Mouse (Mus musculus) neural tube, embryonic 11.5 days (tissue): Measurements from ENCODE around the gene Rora. TPM values are rescaled to one million over a fixed set of nuclear protein-coding genes. Genes with fewer than 3 reads are reported as not detected.

ENCODE experiments used
- ATAC-seq: fragments of 200-750 bp; cut with Nextera tagmentation; 2 replicates; pipeline ENCODE4 v1.8.0; 2017; ENCODE audit warnings: moderate number of reproducible peaks, mild to moderate bottlenecking, moderate TSS enrichment, moderate library complexity; ENCODE audit not compliant: insufficient read depth, low FRiP score, low TSS enrichment
- DNase-seq: peaks from one replicate; pipeline ENCODE4 v3.0.0-alpha.2; 2015; ENCODE audit warnings: low spot score
- H3K27ac ChIP-seq: fragments of 300-500 bp; sonication (generic); 2 replicates; pipeline ENCODE4 v1.5.1; 2014; ENCODE audit warnings: low read depth, mild to moderate bottlenecking, low read length
- H3K27me3 ChIP-seq: fragments of 300-500 bp; sonication (generic); 2 replicates; pipeline ENCODE4 v1.6.1; 2014; ENCODE audit warnings: mild to moderate bottlenecking, low read length, mixed read lengths; ENCODE audit not compliant: control insufficient read depth, insufficient read depth
- H3K36me3 ChIP-seq: fragments of 300-500 bp; sonication (generic); 2 replicates; pipeline ENCODE4 v1.6.1; 2014; ENCODE audit warnings: mild to moderate bottlenecking, low read length, moderate library complexity, mixed read lengths; ENCODE audit not compliant: control insufficient read depth, insufficient read depth
- H3K4me1 ChIP-seq: fragments of 300-500 bp; sonication (generic); 2 replicates; pipeline ENCODE4 v1.6.1; 2014; ENCODE audit warnings: low read length, mixed read lengths; ENCODE audit not compliant: control insufficient read depth, insufficient read depth
- H3K4me2 ChIP-seq: fragments of 300-500 bp; sonication (generic); 2 replicates; pipeline ENCODE4 v1.6.1; 2014; ENCODE audit warnings: low read depth, mild to moderate bottlenecking, moderate library complexity
- H3K4me3 ChIP-seq: fragments of 300-500 bp; sonication (generic); 2 replicates; pipeline ENCODE4 v1.5.1; 2014; ENCODE audit warnings: low read depth, low read length
- H3K9ac ChIP-seq: fragments of 300-500 bp; sonication (generic); 2 replicates; pipeline ENCODE4 v1.6.1; 2014; ENCODE audit warnings: mild to moderate bottlenecking, low read length
- H3K9me3 ChIP-seq: fragments of 300-500 bp; sonication (generic); 2 replicates; pipeline ENCODE4 v1.6.1; 2016; ENCODE audit warnings: low read length; ENCODE audit not compliant: control insufficient read depth
- WGBS: fragments of 180-500 bp; shearing (Covaris S2); extraction: QIAGEN DNeasy Blood & Tissue Kit; methylation state at CpG from one replicate; pipeline ENCODE4 v1.1.7; 2014; 5-methylcytosine and 5-hydroxymethylcytosine counted together
- polyA plus RNA-seq: library from polyadenylated mRNA; unstranded; fragments of >200 nt; fragmentation: Nextera tagmentation; extraction: Ambion mirVana; gene quantifications from 2 replicates; pipeline ENCODE4 v1.2.1, GENCODE M21; 2014

Rora gene
- polyA plus RNA-seq, 1 experiment from 2014 or later, result 3.2 TPM

- Histone ChIP-seq H3K27me3 (no peaks in the 10 kb centered on the region), H3K27ac (no peak overlapping the region), H3K4me3 (no peak overlapping the region), H3K9me3 (no peaks in the 10 kb centered on the region), H3K4me1 (no peaks in the 10 kb centered on the region), H3K36me3 (no peaks in the 10 kb centered on the region), H3K4me2 (no peak overlapping the region), H3K9ac (no peak overlapping the region)
- DNase-seq (no peak), ATAC-seq (no peak)
- WGBS, result 80% methylated on average over 4 of the region's 4 CpGs
Measured at GRCm38 (mm10) chr9:69333654-69334053, 680.1 kb downstream of the Rora start.

GRCm38 (mm10) chr9:69334106-69334505, 680.5 kb downstream of the Rora start:
- Histone ChIP-seq H3K36me3 (no peaks in the 10 kb centered on the region), H3K27me3 (no peaks in the 10 kb centered on the region), H3K9me3 (no peaks in the 10 kb centered on the region), H3K4me3 (no peak overlapping the region), H3K4me1 (no peaks in the 10 kb centered on the region), H3K4me2 (no peak overlapping the region), H3K27ac (no peak overlapping the region), H3K9ac (no peak overlapping the region)
- ATAC-seq (no peak), DNase-seq (no peak)
- 76% methylated on average over 8 of the region's 8 CpGs for WGBS

GRCm38 (mm10) chr9:69336063-69336462, 682.5 kb downstream of the Rora start:
- DNase-seq (no peak), ATAC-seq (no peak)
- Histone ChIP-seq H3K4me1 (no peaks in the 10 kb centered on the region), H3K27me3 (no peaks in the 10 kb centered on the region), H3K9me3 (no peaks in the 10 kb centered on the region), H3K9ac (no peak overlapping the region), H3K4me3 (no peak overlapping the region), H3K36me3 (no peaks in the 10 kb centered on the region), H3K4me2 (no peak overlapping the region), H3K27ac (no peak overlapping the region)
- 85% methylated on average over 6 of the region's 6 CpGs for WGBS

DNA sequence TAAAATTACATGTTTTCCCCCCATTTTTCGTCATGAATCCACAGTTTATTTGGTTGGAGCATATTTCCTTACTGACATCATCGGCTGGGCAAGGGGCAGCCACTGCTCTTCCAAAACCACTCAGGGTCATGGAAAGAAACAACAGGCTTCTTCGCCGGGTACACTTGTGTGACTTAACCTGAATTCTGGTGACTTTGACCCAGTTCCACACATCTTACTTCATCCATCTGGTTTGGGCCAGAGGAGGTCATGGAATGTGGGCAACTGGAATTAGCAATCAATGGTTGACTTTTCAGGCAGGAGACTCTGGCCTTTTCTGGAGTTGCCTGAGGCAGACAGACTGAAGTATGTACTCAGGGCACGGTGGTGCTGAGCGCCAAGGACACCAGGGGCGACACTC, 685.6 kb downstream of the Rora start:
- DNase-seq (no peak), ATAC-seq (no peak)
- H3K4me1 ChIP-seq, result no peaks in the 10 kb centered on the region

GRCm38 (mm10) chr9:69339829-69340228, 686.2 kb downstream of the Rora start:
- DNase-seq (no peak), ATAC-seq (no peak)
- no peak overlapping the region for H3K9ac ChIP-seq
- H3K9me3 ChIP-seq, result no peaks in the 10 kb centered on the region
- H3K4me3 ChIP-seq, result no peak overlapping the region
- no peaks in the 10 kb centered on the region for H3K36me3 ChIP-seq
- 79% methylated on average over 6 of the region's 6 CpGs for WGBS
- no peaks in the 10 kb centered on the region for H3K4me1 ChIP-seq
- no peak overlapping the region for H3K4me2 ChIP-seq
- H3K27ac ChIP-seq, result no peak overlapping the region
- H3K27me3 ChIP-seq, result no peaks in the 10 kb centered on the region

More for the DNA sequence above, 685.6 kb downstream of the Rora start:
- Histone ChIP-seq H3K9me3 (no peaks in the 10 kb centered on the region), H3K36me3 (no peaks in the 10 kb centered on the region), H3K9ac (no peak overlapping the region), H3K4me3 (no peak overlapping the region), H3K27me3 (no peaks in the 10 kb centered on the region), H3K27ac (no peak overlapping the region), H3K4me2 (no peak overlapping the region)
- WGBS, result 87% methylated on average over 7 of the region's 7 CpGs

DNA sequence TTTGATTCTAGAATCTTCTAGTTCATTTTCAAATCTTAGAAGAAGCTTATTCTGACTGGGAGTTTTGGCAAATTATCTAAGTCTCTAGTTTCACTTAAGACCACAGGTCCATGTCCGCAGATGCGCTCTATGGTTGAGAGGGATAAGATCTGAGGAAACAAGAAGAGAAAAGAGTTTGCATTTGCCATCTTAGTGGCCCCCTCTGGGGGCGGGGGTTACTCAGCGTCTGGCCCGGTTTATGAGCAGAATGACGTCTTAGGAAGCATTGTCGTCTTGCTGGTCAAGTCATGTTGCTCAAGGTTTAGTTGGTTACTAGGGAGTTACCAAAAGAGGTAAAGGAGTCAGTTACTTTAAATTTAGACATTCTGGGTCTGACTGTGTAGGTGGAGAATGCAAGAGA, 686.8 kb downstream of the Rora start:
- Histone ChIP-seq H3K9ac (no peak overlapping the region), H3K27me3 (no peaks in the 10 kb centered on the region), H3K9me3 (no peaks in the 10 kb centered on the region), H3K4me1 (no peaks in the 10 kb centered on the region), H3K4me2 (no peak overlapping the region), H3K27ac (no peak overlapping the region), H3K4me3 (no peak overlapping the region), H3K36me3 (no peaks in the 10 kb centered on the region)
- WGBS, result 90% methylated on average over 7 of the region's 7 CpGs
- DNase-seq (no peak), ATAC-seq (no peak)

DNA sequence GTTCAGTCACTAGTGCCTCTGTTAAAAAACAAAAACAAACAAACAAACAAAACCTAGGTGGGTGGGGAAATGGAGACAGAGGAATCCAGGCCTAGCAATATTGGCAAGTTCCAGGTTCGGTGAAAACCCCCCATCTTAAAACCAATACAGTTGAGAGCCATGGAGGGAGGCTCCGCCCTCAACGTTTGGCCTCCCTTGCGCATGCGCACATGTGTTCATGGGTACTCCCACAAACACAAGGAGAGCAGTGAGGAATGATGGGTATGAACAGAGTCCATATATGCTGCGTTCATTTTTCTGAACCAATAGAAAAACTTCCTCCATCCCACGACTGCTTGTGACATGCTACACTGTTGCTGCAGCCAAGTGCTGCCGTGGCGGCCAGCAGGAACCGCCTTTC, 690.3 kb downstream of the Rora start:
- Histone ChIP-seq H3K9me3 (no peaks in the 10 kb centered on the region), H3K27me3 (no peaks in the 10 kb centered on the region), H3K36me3 (no peaks in the 10 kb centered on the region), H3K4me2 (no peak overlapping the region), H3K4me1 (no peaks in the 10 kb centered on the region), H3K27ac (no peak overlapping the region), H3K4me3 (no peak overlapping the region), H3K9ac (no peak overlapping the region)
- WGBS, result 93% methylated on average over 10 of the region's 10 CpGs
- DNase-seq (no peak), ATAC-seq (no peak)

GRCm38 (mm10) chr9:69345550-69345949, 692.0 kb downstream of the Rora start:
- Histone ChIP-seq H3K4me1 (no peaks in the 10 kb centered on the region), H3K4me2 (no peak overlapping the region), H3K4me3 (no peak overlapping the region), H3K9me3 (no peaks in the 10 kb centered on the region), H3K9ac (no peak overlapping the region), H3K27ac (no peak overlapping the region), H3K36me3 (no peaks in the 10 kb centered on the region), H3K27me3 (no peaks in the 10 kb centered on the region)
- DNase-seq (no peak), ATAC-seq (no peak)
- WGBS, result 89% methylated on average over 6 of the region's 6 CpGs

DNA sequence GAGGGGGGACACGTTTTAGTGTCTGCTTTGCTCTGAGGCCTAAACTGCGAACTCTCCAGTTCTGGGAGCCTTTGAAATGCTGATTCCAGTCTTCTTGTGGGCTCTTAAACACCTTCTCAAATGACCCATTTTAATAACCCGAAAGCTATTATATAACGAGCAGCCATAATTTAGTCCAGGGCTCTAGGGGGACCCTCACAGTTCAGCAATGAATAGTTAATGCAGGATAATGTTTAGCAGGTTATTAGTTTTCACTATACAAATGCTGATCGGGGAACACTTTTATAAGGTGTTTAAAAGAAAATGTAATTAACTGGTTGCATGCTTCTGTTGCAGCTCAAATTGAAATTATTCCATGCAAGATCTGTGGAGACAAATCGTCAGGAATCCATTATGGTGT, 694.2 kb downstream of the Rora start:
- H3K9me3 ChIP-seq, result no peaks in the 10 kb centered on the region
- no peak overlapping the region for H3K4me3 ChIP-seq
- ATAC-seq, result no peak
- WGBS, result 54% methylated on average over 6 of the region's 6 CpGs
- no peak for DNase-seq
- H3K4me2 ChIP-seq, result no peak overlapping the region
- no peaks in the 10 kb centered on the region for H3K4me1 ChIP-seq
- no peaks in the 10 kb centered on the region for H3K27me3 ChIP-seq
- no peak overlapping the region for H3K27ac ChIP-seq
- H3K9ac ChIP-seq, result no peak overlapping the region
- no peaks in the 10 kb centered on the region for H3K36me3 ChIP-seq
